Mouse (Mus musculus): ENCODE data around the gene Mgat5b.
A peak's percentile ranks its signal among the peaks of the same experiment; 100 is the strongest.
"Not testable (repeated sequence)": the region's sequence is repeated elsewhere in the genome, so short reads cannot be mapped to it uniquely, and the experiment has no call there.

Gene Mgat5b

DNA sequence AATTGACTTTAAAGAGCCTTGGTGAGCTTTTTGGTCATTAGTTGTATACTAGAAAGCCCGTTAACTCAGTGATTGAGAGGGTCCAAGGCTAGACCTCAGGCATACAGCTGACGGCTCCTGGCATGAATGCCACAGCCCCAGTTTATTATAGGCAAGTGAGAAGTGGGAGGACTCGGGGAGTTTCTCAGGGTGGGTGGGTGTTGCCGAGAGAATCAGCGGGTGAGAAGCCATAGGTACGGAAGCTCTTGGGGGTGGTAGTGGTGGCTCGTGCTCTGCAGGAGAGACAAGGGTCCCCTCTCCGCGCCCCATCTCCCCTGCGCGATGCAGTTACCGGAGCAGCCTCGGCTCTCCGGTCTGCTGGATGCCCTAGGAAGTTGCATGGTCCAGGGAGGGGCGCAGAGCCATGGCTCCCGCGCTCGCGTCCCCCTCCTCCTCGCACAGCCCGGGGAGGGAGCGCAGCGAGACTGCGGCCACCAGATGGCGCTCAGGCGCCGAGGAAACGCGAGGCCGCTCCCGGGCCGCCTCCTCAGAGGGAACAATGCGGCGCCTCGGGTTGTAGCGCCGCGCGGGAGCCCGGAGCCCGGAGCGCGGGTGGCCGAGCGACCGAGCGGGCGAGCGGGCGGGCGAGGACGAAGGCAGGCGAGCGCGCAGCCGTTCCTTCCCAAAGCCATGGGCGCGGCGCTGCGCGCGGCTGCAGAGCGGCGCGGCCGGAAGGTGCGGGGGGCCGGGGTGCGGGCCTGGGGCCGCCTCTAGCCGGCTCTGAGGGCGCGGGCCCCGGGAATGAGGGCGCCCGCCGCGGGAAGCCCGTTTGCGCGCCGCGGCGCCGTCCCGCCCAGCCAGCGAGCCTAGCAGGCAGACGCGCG lies at the start of gene Mgat5b:
Gene Mgat5b, plus strand, starts transcription at position 541 of the 863 bp plus-strand sequence.
- DNase-seq (ENCODE audit: low read depth in 1 of 2, low spot score in 2 of 2), result peak; percentile 18 to 69

DNA sequence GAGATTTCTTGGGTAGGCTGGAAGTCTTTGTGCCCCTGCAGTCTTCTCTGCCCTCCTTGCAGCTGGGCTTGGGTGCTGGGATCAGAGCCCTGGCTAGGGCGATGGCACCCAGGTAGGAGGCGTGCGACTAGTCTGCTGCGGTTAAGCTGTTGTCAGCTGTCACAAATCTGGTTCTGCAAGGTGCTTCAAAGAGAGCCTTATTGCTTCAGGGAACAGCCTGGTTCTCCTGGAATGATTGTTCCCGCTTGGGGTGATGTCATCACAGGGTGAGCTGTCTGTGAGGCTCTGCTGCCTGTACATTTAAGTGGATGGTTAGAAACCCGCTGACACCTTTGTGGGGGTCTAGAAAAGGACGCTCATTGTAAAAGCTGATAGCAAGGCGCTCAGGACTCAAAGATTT lies 49.4 kb upstream of the Mgat5b start:
- no peak for DNase-seq (ENCODE audit: low read depth in 1 of 2, low spot score in 2 of 2)

DNA sequence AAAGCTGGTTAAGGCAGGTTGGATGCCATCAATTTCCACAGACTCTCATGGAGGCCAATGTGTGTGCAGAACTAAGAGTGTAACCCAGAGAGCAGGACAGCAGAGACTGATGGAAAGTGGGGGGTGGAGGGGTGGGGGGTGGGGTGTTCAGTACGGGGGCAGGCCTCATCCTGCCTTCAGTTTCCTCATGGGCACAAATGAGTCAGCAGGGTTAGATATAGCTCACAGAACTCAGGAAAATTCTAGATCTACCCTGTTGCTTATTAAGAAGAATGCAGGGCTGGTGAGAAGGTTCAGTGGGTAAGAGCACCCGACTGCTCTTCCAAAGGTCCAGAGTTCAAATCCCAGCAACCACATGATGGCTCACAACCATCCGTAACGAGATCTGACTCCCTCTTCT lies 49.0 kb upstream of the Mgat5b start:
- DNase-seq (ENCODE audit: low read depth in 1 of 2, low spot score in 2 of 2), result no peak

DNA sequence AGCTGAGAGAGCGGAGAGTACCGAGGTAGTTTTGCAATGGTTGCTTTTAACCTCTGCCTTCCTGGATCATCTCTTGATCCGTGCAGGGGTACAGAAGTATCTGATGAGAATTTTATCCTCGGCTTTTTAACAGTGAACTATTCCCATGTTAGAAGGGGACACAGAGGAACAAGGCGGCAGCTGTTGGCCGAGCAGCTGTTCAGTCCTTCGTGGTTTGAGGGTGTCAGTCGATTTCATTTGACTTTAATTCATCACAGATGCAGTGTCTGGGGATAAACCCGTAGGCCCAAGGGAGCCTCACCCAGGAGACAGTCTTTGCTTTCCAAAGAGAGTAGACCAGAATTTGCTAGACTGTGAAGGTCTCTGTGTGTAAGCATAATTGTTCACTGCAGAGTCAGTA lies 47.1 kb upstream of the Mgat5b start:
- DNase-seq (ENCODE audit: low read depth in 1 of 2, low spot score in 2 of 2), result no peak

DNA sequence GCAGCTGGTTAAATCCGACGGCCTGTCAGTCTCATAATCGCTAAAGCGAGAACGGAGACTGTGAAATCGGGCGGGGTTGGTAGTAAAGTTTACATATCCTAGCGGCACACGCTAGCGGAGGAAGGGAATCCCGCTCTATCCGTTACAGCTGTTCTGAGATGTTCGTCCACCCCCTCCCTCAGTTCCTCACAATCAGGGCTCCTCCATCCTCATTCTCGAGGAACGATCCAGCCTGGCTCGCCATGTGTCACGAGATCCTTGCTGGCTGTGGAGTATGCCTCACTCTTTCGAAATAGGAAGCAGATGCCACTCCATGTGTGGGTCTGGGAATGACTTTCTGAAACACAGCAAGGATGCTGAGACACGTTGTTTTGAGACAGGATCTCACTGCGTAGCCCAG lies 44.7 kb upstream of the Mgat5b start:
- no peak for DNase-seq (ENCODE audit: low read depth in 1 of 2, low spot score in 2 of 2)

DNA sequence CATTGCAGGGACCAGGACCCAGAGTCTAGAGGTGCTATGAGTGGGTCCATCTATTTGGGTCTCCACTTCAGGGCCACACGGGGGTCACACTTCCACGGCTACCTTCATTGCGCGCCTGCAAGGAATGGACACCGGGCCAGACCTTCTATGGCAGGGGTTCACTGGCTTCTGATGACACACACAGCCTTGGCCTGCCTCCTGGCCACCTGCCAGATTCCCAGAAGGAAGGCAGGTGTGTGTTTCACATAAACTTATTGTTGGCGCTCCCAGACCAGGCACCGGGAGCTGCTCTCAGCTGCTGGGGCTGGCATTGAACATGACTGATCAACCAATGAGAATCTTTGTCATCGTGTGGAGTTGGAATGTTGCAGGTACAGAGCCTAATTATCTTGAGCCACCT lies 40.2 kb upstream of the Mgat5b start:
- DNase-seq (ENCODE audit: low read depth in 1 of 2, low spot score in 2 of 2), result no peak

DNA sequence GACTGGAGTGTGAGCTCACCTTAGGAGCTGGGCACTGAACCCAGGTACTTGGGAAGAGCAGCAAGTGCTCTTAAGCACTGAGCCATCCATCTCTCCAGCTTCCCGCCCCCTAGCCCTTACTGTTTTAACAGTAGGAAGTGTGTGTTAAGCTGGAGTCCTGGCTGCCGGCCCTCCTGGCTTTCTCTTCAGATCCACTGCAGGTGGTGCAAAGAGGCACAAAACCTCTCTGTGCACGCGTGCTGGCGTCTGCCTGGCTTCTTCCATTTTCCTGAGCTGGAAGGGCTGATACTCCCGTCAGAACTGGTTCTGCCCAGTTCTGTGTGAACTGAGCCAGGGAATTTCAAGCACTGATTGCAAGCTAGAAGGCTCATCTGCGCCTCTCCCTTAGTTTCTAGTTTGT lies 37.8 kb upstream of the Mgat5b start:
- DNase-seq (ENCODE audit: low read depth in 1 of 2, low spot score in 2 of 2), result no peak

DNA sequence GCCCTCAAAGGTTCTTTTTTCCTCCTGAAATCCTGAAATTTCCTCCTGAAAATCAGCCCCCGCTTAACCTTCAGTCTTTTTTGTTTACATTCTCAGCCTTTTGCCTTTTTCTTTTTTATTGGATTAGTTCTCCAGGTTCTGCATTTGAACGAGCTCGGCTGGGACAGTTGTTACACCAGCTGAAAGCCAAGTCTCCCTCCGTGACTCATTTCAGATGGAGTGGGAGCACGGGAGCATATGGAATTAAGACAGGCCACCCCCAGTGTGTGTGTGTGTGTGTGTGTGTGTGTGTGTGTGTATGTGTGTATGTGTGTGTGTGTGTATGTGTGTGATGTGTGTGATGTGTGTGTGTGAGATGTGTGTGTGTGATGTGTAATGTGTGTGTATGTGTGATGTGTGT lies 37.2 kb upstream of the Mgat5b start:
- no peak for DNase-seq (ENCODE audit: low read depth in 1 of 2, low spot score in 2 of 2)

DNA sequence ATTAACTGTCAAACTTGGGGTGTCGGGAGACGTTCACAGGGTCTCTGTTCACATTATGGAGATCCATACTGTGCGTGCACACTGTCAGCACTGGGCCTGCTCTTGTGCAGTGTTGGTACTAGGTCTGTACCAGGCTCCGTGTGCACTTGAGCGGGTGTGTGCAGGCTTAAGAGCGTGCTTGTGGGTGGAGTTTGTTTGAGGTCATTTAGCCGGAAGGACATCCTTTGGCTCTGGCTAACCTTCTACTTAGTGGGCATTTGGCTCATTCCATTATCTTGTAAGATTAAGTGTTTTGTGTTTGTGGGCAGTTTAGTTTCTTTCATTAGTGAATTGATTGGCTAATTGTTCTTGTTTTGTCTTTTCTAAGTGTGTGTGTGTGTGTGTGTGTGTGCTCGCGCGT lies 36.2 kb upstream of the Mgat5b start:
- no peak for DNase-seq (ENCODE audit: low read depth in 1 of 2, low spot score in 2 of 2)

DNA sequence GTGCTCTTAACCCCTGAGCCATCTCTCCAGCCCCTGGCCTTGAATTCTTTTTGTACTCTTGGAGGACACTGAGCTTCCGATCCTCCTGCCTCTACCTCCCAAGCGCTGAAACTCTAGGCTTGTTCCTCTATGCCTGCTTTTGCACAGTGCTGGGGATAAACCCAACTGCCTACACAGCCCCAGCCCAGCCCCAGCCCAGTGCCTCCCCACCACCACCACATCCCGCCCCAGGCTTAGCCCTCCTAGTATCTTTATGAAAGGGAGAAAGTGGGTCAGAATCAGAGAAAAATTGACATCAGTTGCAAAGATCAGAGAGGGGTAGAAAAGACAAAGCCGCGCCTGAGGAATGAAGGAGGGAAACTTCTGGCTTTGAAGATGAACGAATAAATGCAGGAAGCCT lies 34.6 kb upstream of the Mgat5b start:
- DNase-seq (ENCODE audit: low read depth in 1 of 2, low spot score in 2 of 2), result no peak

DNA sequence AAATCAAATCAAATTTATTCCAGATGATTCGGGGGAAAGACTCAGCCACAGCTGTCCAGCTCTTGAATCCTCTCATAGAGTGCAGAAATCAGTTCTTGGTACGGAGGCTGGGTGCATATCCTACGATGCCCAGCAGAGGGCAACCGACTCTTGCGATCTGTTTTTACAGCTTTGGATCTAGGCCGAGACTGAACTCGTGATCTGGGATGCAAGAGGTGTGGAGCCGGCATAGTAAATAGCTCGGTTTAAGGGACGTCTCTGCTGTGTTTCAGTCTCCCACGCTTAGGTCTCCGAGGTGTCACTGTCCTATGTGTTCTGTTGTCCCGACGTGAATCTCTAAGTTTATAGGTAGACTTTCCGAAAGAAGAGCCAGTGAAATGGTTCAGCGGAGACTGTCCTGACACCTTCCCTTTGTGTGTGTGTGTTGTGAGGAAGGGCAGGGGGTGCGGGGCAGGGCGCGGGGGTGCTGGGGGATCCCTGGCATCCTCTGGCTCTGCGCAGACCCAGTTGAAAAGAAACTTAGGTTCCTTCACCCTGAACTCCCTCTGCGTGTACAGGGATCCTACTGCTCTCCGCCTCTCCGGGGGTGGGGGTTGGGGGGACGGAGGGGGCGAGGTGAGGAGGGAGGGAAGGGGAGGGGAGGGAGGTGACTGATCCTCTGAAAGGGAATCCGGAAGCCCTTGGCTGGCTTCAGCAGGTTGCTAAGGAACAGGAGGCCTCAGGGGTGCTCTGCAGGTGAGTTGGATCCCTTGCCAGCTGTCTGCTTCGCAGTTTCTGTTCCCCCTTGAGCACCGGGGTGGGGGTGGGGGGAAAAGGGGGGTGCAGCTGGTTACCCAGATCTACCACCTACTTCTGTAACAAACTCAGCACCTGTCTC lies 33.1 kb upstream of the Mgat5b start:
- DNase-seq (ENCODE audit: low read depth in 1 of 2, low spot score in 2 of 2), result peak in 1 of 2 experiments; percentile 37

DNA sequence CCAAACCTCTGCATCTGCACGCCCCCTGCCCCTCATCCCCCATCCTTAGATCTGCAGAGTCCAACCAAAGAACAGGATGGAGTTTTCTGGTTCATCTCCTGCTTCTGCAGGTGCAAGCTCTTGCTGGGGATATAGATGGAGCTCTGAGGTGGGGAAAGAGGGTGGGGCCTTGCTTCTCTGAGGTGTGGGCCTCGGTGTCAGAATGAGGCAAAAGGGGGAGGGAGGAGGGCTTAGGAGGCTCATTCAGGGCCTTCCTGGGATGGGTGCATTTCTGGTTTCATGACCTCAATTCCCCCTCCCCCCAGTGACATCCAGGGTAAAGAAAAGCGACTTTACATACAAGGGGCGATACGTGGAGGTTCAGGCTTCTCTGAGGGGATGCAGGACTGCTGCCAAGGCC lies 31.5 kb upstream of the Mgat5b start:
- no peak for DNase-seq (ENCODE audit: low read depth in 1 of 2, low spot score in 2 of 2)

DNA sequence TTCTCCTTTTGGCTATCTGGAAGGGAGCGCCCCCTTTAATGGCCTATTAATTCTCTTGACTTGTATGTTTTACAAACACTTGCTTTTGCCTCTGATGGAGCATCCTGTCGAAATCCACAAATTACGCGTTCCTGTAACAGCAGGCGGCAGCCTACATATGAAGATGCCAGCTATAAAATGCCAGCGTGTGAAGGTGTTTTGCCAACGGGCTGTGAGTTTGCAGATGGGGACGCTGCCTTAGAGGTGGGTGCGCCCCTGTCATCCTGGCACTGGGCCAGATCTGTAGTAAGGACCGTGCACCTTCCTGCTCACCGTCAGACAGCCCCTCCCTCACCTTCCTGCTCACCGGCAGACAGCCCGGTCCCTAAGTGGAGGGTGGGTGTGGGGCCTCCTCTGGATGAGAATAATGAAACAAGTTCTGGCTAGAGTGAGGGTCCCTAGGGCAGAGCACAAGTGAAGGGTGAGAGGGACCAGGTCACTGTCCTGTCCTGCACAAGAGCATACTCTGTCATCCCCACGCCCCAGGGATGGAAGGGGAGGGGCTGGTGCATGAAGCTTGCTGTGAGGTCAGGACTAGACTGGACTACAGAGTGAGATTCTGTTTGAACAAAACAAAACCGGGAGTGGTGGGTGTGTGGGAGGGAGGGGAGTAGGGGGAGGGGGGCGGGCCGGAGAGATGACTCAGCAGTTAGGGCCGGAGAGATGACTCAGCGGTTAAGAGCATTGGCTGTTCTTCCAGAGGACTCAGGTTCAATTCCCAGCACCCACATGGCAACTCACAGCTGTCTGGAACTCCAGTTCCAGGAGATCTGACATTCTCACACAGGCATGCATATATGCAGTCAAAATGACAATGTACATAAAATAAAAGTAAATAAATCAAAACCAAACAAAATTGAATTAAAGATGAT lies 24.9 kb upstream of the Mgat5b start:
- no peak for DNase-seq (ENCODE audit: low read depth in 1 of 2, low spot score in 2 of 2)

DNA sequence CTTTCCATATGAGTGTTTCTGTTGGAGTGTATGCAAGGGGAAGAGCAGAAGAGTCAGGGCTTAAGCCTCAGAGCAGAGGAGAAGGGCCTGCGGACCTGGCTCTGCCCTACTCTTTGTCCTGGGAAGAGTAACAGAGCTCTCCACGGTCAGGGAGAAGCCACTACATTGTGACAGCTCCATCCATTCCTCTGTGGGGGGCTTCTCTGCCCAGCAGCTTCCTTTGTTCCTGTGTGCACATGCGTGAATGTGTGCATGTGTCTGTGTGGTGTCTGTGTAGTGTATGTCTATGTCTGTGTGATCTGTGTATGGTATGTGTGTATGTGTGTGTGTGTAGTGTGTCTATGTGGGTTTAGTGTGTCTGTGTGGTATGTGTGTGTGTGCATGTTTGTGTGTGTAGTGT lies 23.3 kb upstream of the Mgat5b start:
- no peak for DNase-seq (ENCODE audit: low read depth in 1 of 2, low spot score in 2 of 2)

DNA sequence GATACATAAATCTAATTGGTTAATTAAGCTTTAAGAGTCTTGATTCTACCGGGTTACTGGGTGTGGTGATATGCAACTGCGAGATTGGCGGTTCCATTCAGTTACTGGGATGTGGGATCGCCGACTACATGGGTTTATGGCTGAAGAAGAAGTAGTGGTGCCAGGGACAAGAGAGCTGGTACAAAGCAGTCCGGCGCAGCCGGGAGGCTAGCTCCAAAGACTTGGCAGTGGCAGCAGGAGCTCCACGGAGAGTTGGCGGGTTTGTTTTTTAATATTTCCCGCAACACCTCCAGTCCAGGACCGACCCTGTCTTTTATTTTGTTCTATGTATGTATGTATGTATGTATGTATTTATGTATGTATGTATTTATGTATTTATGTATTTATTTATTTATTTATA lies 19.4 kb upstream of the Mgat5b start:
- DNase-seq (ENCODE audit: low read depth in 1 of 2, low spot score in 2 of 2), result no peak

DNA sequence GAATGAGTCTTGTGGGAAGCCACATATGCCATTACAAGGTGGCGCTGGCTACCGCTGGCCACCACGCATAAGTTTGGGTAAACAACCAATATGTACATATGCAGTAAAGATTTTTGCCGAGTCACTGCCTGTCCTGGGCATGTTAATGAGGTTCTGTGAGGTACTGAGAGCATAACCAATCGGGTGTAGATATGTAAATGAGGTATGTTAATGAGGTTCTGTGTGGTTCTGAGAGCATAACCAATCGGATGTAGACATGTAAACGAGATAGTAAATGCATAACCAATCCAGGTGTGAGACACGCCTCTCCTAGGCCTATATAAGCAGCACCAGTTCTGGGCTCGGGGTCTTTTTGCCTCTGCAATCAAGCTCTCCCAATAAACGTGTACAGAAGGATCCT lies 16.1 kb upstream of the Mgat5b start:
- DNase-seq (ENCODE audit: low read depth in 1 of 2, low spot score in 2 of 2), result not testable (repeated sequence)

DNA sequence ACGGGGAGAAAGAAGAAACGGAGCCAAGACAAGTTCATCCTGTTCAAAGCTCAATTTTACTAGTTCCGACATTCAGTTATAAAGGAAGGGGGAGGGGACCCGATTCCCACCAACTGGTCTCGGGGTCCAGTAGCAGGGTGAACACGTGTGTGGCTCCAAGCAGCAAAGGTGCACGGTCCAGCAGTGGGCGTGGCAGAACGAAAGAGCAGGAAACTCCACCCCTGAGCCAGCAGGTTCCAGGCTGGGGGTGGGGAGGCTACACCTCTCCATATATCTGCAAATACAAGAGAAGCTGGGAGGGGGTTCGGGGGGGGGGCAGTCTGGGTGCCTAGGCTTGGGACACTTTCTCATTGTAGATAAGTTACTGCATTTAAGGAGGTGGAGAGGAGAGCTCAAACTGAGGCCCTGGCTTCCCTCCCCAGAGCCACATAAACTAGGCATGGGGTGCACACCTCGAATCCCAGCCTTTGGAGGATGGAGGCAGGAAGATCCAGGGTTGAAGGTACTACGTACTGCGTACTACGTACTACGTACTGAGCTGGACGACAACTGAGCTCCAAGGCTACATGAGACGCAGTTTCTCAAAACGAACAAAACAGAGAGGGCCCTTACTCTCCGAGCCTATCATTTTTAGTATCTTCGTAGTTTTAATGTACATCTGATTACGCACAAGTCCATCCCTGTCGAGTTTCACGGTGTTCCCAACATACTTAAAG lies 12.8 kb upstream of the Mgat5b start:
- no peak for DNase-seq (ENCODE audit: low read depth in 1 of 2, low spot score in 2 of 2)

DNA sequence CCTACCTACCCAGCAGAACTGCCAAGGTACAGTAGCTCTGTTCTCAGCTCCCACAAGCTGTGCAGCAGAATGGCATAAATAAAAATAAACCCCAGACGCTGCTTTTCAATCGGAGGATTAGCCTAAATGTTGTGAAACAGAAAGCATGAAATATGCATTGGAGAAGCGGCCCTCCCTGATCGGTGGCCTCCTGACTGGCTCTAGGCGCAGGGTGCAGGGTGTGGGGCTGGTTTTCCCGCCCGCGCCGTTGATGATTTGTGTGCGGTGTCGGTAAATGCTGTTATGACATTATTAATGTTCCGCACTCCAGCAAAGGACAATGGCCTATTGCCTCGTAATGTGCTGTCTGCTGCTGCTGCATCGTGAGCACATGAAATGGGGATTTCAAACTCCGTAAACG lies 5.1 kb upstream of the Mgat5b start:
- DNase-seq (ENCODE audit: low read depth in 1 of 2, low spot score in 2 of 2), result no peak

DNA sequence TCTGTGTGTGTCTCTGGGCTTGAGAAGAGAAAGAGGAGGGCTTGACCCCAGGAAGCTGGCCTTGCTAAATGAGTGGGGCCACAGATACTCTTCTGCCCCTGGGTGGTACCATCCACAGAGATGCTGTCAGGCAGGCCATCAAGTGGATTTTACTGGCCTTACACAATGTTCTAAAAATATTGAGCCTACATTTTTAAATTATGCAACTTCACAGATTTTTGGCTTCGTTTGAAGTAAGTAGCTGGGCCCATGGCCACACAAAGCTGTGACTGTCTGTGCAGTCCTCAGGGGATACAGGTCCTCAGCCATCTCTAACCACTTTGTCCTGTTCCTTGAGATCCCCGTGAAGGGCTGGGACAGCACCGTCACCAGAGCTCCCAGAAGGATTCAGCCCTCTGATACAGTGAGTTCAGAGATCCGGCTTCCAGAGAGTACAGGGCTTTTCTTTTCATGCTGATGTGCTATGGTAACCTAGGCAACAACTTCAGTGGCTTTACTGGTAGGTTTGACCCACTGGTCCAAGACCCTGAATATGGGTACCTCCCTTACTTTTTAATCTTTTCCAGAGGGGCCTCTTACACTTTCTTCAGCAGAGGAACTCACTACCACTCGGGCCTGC lies 4.3 kb upstream of the Mgat5b start:
- DNase-seq (ENCODE audit: low read depth in 1 of 2, low spot score in 2 of 2), result no peak

DNA sequence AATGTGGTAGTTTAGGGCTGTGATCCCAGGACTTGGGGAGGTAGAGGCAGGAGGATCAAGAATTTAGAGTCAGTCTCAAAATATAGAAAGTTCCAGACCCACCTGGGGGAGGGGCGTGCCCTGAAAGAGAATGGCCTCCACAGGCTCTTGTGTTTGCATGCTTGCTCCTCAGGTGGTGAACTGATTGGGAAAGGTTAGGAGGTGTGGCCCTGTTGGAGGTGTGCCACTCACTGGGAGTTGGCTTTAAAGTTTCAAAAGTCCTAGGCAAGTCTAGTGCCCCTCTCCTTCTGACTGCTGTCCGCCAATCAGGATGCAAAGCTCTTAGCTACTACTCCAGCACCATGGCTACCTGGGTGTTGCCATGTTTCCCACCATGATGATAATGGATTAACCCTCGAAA lies 3.4 kb upstream of the Mgat5b start:
- no peak for DNase-seq (ENCODE audit: low read depth in 1 of 2, low spot score in 2 of 2)
